Mouse (Mus musculus) erythroblast, adult 5-6 weeks (primary cell): ENCODE results near the gene Itpr3. TPM values are rescaled to one million over a fixed set of nuclear protein-coding genes. Genes with fewer than 3 reads are reported as not detected.

ENCODE experiments used
- ATAC-seq: replicated peaks from 2 replicates; pipeline ENCODE4 v1.8.0; 2016; ENCODE audit warnings: moderate number of reproducible peaks, mild to moderate bottlenecking, moderate TSS enrichment, inconsistent platforms; ENCODE audit not compliant: poor library complexity, low FRiP score, severe bottlenecking
- total RNA-seq, 2 experiments: library from RNA; stranded (forward) in 1 of 2; stranded (reverse) in 1 of 2; fragments of 150-400 nt in 1 of 2; fragments of 200-764, 138-1000 nt in 1 of 2; gene quantifications; 2 replicates each; pipeline versions ENCODE4 v1.2.3 to v1.2.4; 2015 to 2017; ENCODE audit warnings: low replicate concordance in 2 of 2

Itpr3 gene
- total RNA-seq, 2 experiments from 2014 or later, result 1.2 to 1.4 TPM

- no peak for ATAC-seq
Observed at GRCm38 (mm10) chr17:27131240-27131665, 74.1 kb downstream of the Itpr3 start.

- ATAC-seq, result no peak
Observed at GRCm38 (mm10) chr17:27132238-27132637, 75.1 kb downstream of the Itpr3 start.

- peak; percentile 96 for ATAC-seq
Observed at GRCm38 (mm10) chr17:27133551-27134141, 76.5 kb downstream of the Itpr3 start, which contains the start of gene Uqcc2. TSS of gene Uqcc2 (minus strand) at chr17:27133916.

- peak; percentile 34 for ATAC-seq
Observed at GRCm38 (mm10) chr17:27134187-27134586, 77.1 kb downstream of the Itpr3 start.

- no peak for ATAC-seq
Observed at GRCm38 (mm10) chr17:27134715-27135114, 77.6 kb downstream of the Itpr3 start.

GRCm38 (mm10) chr17:27138396-27138795 lies 81.3 kb downstream of the Itpr3 start:
- no peak for ATAC-seq

GRCm38 (mm10) chr17:27139304-27139703 lies 82.2 kb downstream of the Itpr3 start:
- no peak for ATAC-seq

GRCm38 (mm10) chr17:27140262-27140661 lies 83.2 kb downstream of the Itpr3 start:
- no peak for ATAC-seq

GRCm38 (mm10) chr17:27141971-27142450 lies 84.9 kb downstream of the Itpr3 start:
- no peak for ATAC-seq

- ATAC-seq, result no peak
Observed at GRCm38 (mm10) chr17:27144152-27144551, 87.0 kb downstream of the Itpr3 start.

GRCm38 (mm10) chr17:27146323-27146923 lies 89.3 kb downstream of the Itpr3 start:
- no peak for ATAC-seq

- ATAC-seq, result no peak
Observed at GRCm38 (mm10) chr17:27150871-27151270, 93.8 kb downstream of the Itpr3 start.

GRCm38 (mm10) chr17:27151411-27151810 lies 94.3 kb downstream of the Itpr3 start:
- peak; percentile 68 for ATAC-seq

GRCm38 (mm10) chr17:27152976-27153723 lies 96.0 kb downstream of the Itpr3 start:
- ATAC-seq, result peak; percentile 65

- ATAC-seq, result no peak
Observed at GRCm38 (mm10) chr17:27153773-27154193, 96.7 kb downstream of the Itpr3 start.

GRCm38 (mm10) chr17:27154256-27154655 lies 97.2 kb downstream of the Itpr3 start:
- no peak for ATAC-seq

GRCm38 (mm10) chr17:27154881-27155280 lies 97.8 kb downstream of the Itpr3 start:
- no peak for ATAC-seq

- ATAC-seq, result no peak
Observed at GRCm38 (mm10) chr17:27155752-27156151, 98.6 kb downstream of the Itpr3 start.

GRCm38 (mm10) chr17:27158439-27158838 lies 101.3 kb downstream of the Itpr3 start:
- no peak for ATAC-seq

- no peak for ATAC-seq
Observed at GRCm38 (mm10) chr17:27159169-27159568, 102.1 kb downstream of the Itpr3 start.

- ATAC-seq, result no peak
Observed at GRCm38 (mm10) chr17:27160905-27161304, 103.8 kb downstream of the Itpr3 start.
